Mouse (Mus musculus) kidney, adult 2 months (tissue): ENCODE data around the gene Olfml2a. TPM values are rescaled to one million over a fixed set of nuclear protein-coding genes. Genes with fewer than 3 reads are reported as not detected.

Experiments
- DNase-seq: peaks from one replicate; pipeline ENCODE4 v3.0.0; 2021
- H3K27ac ChIP-seq: fragments of 200-500 bp; 2 replicates; pipeline ENCODE4 v1.5.1; 2012; ENCODE audit warnings: low read depth, low read length, control low read depth, inconsistent platforms; ENCODE audit not compliant: insufficient read depth
- H3K27me3 ChIP-seq: fragments of 200-500 bp; replicated peaks from 2 replicates; pipeline ENCODE4 v1.6.1; 2012; ENCODE audit warnings: mild to moderate bottlenecking, moderate library complexity, low read length, inconsistent platforms; ENCODE audit not compliant: control insufficient read depth, insufficient read depth
- H3K36me3 ChIP-seq: fragments of 200-500 bp; 2 replicates; pipeline ENCODE4 v1.6.1; 2012; ENCODE audit warnings: mild to moderate bottlenecking, moderate library complexity, low read length, inconsistent platforms; ENCODE audit not compliant: control insufficient read depth, insufficient read depth
- H3K4me1 ChIP-seq: fragments of 200-500 bp; 2 replicates; pipeline ENCODE4 v1.6.1; 2011; ENCODE audit warnings: low read length; ENCODE audit not compliant: control insufficient read depth, insufficient read depth
- H3K4me3 ChIP-seq: fragments of 200-500 bp; 2 replicates; pipeline ENCODE4 v1.5.1; 2011; ENCODE audit warnings: mild to moderate bottlenecking, low read depth, low read length, control low read depth; ENCODE audit not compliant: insufficient read depth
- CTCF ChIP-seq: fragments of 200-500 bp; conservative IDR thresholded peaks from 2 replicates; pipeline ENCODE4 v1.5.1; 2011; ENCODE audit warnings: low read depth, mild to moderate bottlenecking, control low read depth, low read length, moderate library complexity, mixed read lengths; ENCODE audit not compliant: insufficient read depth, insufficient read length
- POLR2A ChIP-seq: fragments of 200-500 bp; IDR thresholded peaks from one replicate; pipeline ENCODE4 v1.6.1; 2011; ENCODE audit warnings: low read depth, low read length, control low read depth
- WGBS: fragments of 180-500 bp; shearing (Covaris S2); methylation state at CpG from one replicate; pipeline ENCODE4 v1.1.7; 2018; 5-methylcytosine and 5-hydroxymethylcytosine counted together
- polyA plus RNA-seq: library from polyadenylated mRNA; depleted of rRNA; stranded (reverse); fragments of >200 nt; gene quantifications from 2 replicates; pipeline ENCODE4 v1.2.3, GENCODE M21; 2012

Gene Olfml2a
- polyA plus RNA-seq, 1 experiment = 1.2 TPM

DNA sequence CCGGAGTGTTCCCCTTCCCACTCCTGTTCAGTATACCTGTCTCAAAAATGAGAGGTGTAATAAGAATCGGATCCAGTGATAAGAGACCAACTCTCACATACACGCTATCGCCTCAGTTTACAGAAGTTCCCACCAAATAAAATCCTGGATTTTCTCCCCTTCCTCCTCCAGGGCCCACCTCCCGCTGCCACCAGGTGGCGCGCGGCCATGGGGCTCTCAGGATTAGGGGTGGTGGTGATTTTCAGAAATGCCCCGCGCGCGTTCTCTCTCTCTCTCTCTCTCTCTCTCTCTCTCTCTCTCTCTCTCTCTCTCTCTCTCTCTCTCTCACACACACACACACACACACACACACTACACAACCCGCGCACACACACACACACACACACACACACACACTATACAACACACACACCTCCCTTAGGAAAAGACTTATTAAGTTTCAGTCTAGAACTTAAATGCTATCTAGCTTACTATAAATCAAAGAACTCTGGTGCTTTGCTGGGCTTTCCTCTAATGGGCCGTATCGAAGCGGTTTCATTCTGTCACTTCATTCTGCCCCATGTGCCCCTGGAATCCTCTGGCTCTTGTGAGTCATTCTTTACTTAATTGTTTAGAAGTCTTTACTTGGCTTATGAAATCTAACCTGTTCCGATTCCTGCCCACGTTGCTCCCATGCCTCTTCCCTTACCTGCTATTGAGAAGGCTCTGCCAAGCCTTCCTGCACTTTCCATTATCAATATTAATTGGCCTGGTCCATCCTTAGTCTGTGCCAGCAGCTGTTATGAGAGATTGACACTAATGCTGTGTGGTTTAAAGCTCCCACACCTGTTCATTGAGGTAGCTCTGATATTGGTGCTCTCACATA, 4.4 kb upstream of the Olfml2a start, which contains the start of gene Nr6a1:
Gene Nr6a1 (minus strand): TSS at position 574 of the 865 bp plus-strand sequence.
- TF ChIP-seq POLR2A (no peak), CTCF (peak; percentile 68)
- Histone ChIP-seq H3K36me3 (no peaks in the 10 kb centered on the region), H3K4me3 (peak within 1 kb of the TSS; percentile 51), H3K4me1 (no peaks in the 10 kb centered on the region), H3K27me3 (no peaks in the 10 kb centered on the region), H3K27ac (no peak within 1 kb of the TSS)
- WGBS = 4% methylated on average over 19 of the region's 19 CpGs
- peak; percentile 63 for DNase-seq

GRCm38 (mm10) chr2:38930269-38930668, 1.5 kb upstream of the Olfml2a start:
- Histone ChIP-seq H3K36me3 (no peaks in the 10 kb centered on the region), H3K4me1 (no peaks in the 10 kb centered on the region), H3K27me3 (no peaks in the 10 kb centered on the region), H3K27ac (no peak overlapping the region), H3K4me3 (no peak overlapping the region)
- no peak for TF ChIP-seq POLR2A
- TF ChIP-seq CTCF = no peak
- no peak for DNase-seq
- 84% methylated on average over 2 of the region's 2 CpGs for WGBS

- WGBS = 35% methylated on average over 2 of the region's 2 CpGs
- Histone ChIP-seq H3K4me3 (no peak overlapping the region), H3K36me3 (no peaks in the 10 kb centered on the region), H3K27me3 (no peaks in the 10 kb centered on the region), H3K27ac (no peak overlapping the region), H3K4me1 (no peaks in the 10 kb centered on the region)
- TF ChIP-seq POLR2A = no peak
- no peak for TF ChIP-seq CTCF
- no peak for DNase-seq
Measured at GRCm38 (mm10) chr2:38933931-38934330, 2.2 kb downstream of the Olfml2a start.

GRCm38 (mm10) chr2:38934936-38935335, 3.2 kb downstream of the Olfml2a start:
- Histone ChIP-seq H3K27ac (no peak overlapping the region), H3K36me3 (no peaks in the 10 kb centered on the region), H3K27me3 (no peaks in the 10 kb centered on the region), H3K4me3 (no peak overlapping the region), H3K4me1 (no peaks in the 10 kb centered on the region)
- no peak for DNase-seq
- TF ChIP-seq CTCF = no peak
- TF ChIP-seq POLR2A = no peak
- WGBS = 76% methylated on average over 5 of the region's 5 CpGs

- DNase-seq = no peak
- TF ChIP-seq CTCF (no peak), POLR2A (no peak)
- WGBS = 54% methylated on average over 9 of the region's 9 CpGs
Measured at GRCm38 (mm10) chr2:38936721-38937378, 5.1 kb downstream of the Olfml2a start.

DNA sequence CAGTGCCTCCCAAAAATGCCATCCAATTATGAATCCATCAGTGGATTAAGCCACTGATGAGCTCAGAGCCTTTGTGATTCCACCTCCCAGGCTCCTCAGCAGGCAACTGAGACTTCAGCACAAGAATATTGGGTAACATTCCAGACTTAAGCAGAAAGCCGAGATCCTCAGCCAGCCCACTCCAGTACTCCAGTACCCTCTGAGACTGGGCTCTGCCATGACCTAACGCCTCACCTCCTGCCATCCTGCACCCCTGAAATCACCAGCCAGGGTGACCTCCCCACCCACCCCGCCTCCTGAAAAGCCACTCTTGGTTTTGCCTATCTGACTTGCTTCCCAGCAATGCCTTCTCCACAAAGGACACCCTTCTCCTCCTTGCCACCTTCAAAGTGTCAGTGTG, 5.6 kb downstream of the Olfml2a start:
- TF ChIP-seq POLR2A (no peak), CTCF (no peak)
- H3K36me3 ChIP-seq = no peaks in the 10 kb centered on the region
- H3K27ac ChIP-seq = no peak overlapping the region
- 84% methylated on average over 3 of the region's 3 CpGs for WGBS
- H3K27me3 ChIP-seq = no peaks in the 10 kb centered on the region
- no peak overlapping the region for H3K4me3 ChIP-seq
- H3K4me1 ChIP-seq = no peaks in the 10 kb centered on the region
- DNase-seq = no peak

More at GRCm38 (mm10) chr2:38936721-38937378, 5.1 kb downstream of the Olfml2a start:
- Histone ChIP-seq H3K4me3 (no peak overlapping the region), H3K4me1 (no peaks in the 10 kb centered on the region), H3K27me3 (no peaks in the 10 kb centered on the region), H3K36me3 (no peaks in the 10 kb centered on the region), H3K27ac (no peak overlapping the region)

GRCm38 (mm10) chr2:38938007-38938406, 6.2 kb downstream of the Olfml2a start:
- WGBS = 92% methylated on average over 1 of the region's 1 CpGs
- Histone ChIP-seq H3K27ac (no peak overlapping the region), H3K36me3 (no peaks in the 10 kb centered on the region), H3K27me3 (no peaks in the 10 kb centered on the region), H3K4me1 (no peaks in the 10 kb centered on the region), H3K4me3 (no peak overlapping the region)
- no peak for DNase-seq
- TF ChIP-seq POLR2A (no peak), CTCF (no peak)
